Mouse (Mus musculus): Measurements from ENCODE around the gene Cdh15. TPM values are rescaled to one million over a fixed set of nuclear protein-coding genes. Genes with fewer than 3 reads are reported as not detected.

Gene Cdh15
- total RNA-seq, 1 experiment = 0.76 TPM

DNA sequence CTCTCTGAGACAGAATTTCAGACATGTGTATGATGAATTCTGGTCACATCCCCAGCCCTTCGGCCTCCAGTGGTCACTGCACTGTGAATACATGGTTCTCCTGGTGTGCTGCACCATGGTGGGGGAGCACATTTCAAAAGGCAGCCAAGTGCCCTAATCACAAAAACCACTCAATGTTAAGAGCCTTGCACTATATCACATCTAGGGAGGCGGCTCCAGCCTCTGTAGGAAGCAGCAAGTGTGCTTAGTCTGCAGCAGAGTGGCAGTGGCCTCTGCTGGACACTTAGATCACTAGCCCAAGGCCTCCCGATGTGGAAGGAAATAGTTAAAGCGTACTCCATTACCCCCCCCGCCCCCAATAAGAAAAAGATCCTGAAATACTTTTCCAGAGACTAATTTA is 51.3 kb downstream of the Cdh15 start:
- TF ChIP-seq ZC3H11A (IDR thresholded peaks at IDR 0.05; ENCODE audit: borderline replicate concordance, low read depth, low read length) (no peak), MAFK (IDR thresholded peaks at IDR 0.05; ENCODE audit: insufficient read depth, low read depth, low read length) (no peak), HCFC1 (IDR thresholded peaks at IDR 0.05; ENCODE audit: borderline replicate concordance, insufficient read depth, low read length) (no peak), CHD2 (IDR thresholded peaks at IDR 0.05; ENCODE audit: low read depth, low read length) (no peak), ZNF384 (IDR thresholded peaks at IDR 0.05; ENCODE audit: low read depth, low read length) (no peak)
- no peak overlapping the region for H3K9ac ChIP-seq (ENCODE audit: insufficient read depth, low read depth, low read length, poor library complexity, severe bottlenecking)
- no peaks in the 10 kb centered on the region for H3K4me1 ChIP-seq (ENCODE audit: control insufficient read depth in 2 of 2, insufficient read depth in 2 of 2, low read length in 2 of 2, poor library complexity in 1 of 2)
- in situ Hi-C loops (cut with MboI; ENCODE audit: low sequenced_read_pairs in 2 of 2, unreplicated experiment in 2 of 2) = no loop called here
- H3K27ac ChIP-seq (ENCODE audit: insufficient read depth, low read depth, low read length, poor library complexity, severe bottlenecking) = no peak overlapping the region
- peaks cover 52% of the 10 kb centered on the region for H3K36me3 ChIP-seq (ENCODE audit: control insufficient read depth, insufficient read depth, low read length, poor library complexity, severe bottlenecking)
- no peaks in the 10 kb centered on the region for H3K9me3 ChIP-seq (ENCODE audit: control insufficient read depth, insufficient read depth, low read depth, low read length)
- H3K4me3 ChIP-seq (ENCODE audit: insufficient read depth in 1 of 2, low read depth in 1 of 2, low read length in 2 of 2, poor library complexity in 1 of 2, severe bottlenecking in 1 of 2) = no peak overlapping the region
- DNase-seq (ENCODE audit: low read depth, low spot score) = no peak

DNA sequence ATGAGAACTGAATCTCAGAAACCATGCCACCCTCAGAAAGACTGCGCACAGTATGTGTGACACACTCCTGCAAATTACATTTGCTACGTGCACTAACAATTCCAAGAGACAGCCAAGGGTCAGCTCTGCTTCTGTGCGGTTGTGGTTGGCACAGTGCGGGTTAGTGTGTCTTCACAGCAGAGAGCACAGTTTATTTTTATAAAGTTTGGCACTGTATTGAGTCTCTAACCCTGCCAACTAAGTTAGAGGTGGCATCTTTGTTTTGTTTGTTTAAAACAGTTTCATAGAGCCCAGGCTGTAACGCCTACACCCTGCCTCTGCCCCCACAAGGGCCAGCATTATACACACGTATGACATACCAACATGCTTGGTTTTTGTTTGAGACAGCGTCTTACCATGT is 53.7 kb downstream of the Cdh15 start:
- Histone ChIP-seq H3K9ac (ENCODE audit: insufficient read depth, low read depth, low read length, poor library complexity, severe bottlenecking) (no peak overlapping the region), H3K9me3 (ENCODE audit: control insufficient read depth, insufficient read depth, low read depth, low read length) (no peaks in the 10 kb centered on the region), H3K36me3 (ENCODE audit: control insufficient read depth, insufficient read depth, low read length, poor library complexity, severe bottlenecking) (peaks cover 39% of the 10 kb centered on the region), H3K27ac (ENCODE audit: insufficient read depth, low read depth, low read length, poor library complexity, severe bottlenecking) (no peak overlapping the region), H3K4me3 (ENCODE audit: insufficient read depth in 1 of 2, low read depth in 1 of 2, low read length in 2 of 2, poor library complexity in 1 of 2, severe bottlenecking in 1 of 2) (no peak overlapping the region), H3K4me1 (ENCODE audit: control insufficient read depth in 2 of 2, insufficient read depth in 2 of 2, low read length in 2 of 2, poor library complexity in 1 of 2) (peaks cover 0 to 4% of the 10 kb centered on the region in 2 experiments; a peak in 1 of 4 replicates)
- no peak for DNase-seq (ENCODE audit: low read depth, low spot score)
- no peak for TF ChIP-seq ZC3H11A (IDR thresholded peaks at IDR 0.05; ENCODE audit: borderline replicate concordance, low read depth, low read length)
- TF ChIP-seq MAFK (IDR thresholded peaks at IDR 0.05; ENCODE audit: insufficient read depth, low read depth, low read length) = no peak
- TF ChIP-seq CHD2 (IDR thresholded peaks at IDR 0.05; ENCODE audit: low read depth, low read length) = no peak
- no peak for TF ChIP-seq HCFC1 (IDR thresholded peaks at IDR 0.05; ENCODE audit: borderline replicate concordance, insufficient read depth, low read length)
- TF ChIP-seq ZNF384 (IDR thresholded peaks at IDR 0.05; ENCODE audit: low read depth, low read length) = no peak
- in situ Hi-C loops (cut with MboI; ENCODE audit: low sequenced_read_pairs in 2 of 2, unreplicated experiment in 2 of 2) = no loop called here

- Histone ChIP-seq H3K4me3 (ENCODE audit: insufficient read depth in 1 of 2, low read depth in 1 of 2, low read length in 2 of 2, poor library complexity in 1 of 2, severe bottlenecking in 1 of 2) (no peak overlapping the region), H3K36me3 (ENCODE audit: control insufficient read depth, insufficient read depth, low read length, poor library complexity, severe bottlenecking) (peaks cover 38% of the 10 kb centered on the region), H3K27ac (ENCODE audit: insufficient read depth, low read depth, low read length, poor library complexity, severe bottlenecking) (no peak overlapping the region), H3K9me3 (ENCODE audit: control insufficient read depth, insufficient read depth, low read depth, low read length) (no peaks in the 10 kb centered on the region), H3K4me1 (ENCODE audit: control insufficient read depth in 2 of 2, insufficient read depth in 2 of 2, low read length in 2 of 2, poor library complexity in 1 of 2) (peaks cover 0 to 4% of the 10 kb centered on the region in 2 experiments; a peak in 1 of 4 replicates), H3K9ac (ENCODE audit: insufficient read depth, low read depth, low read length, poor library complexity, severe bottlenecking) (no peak overlapping the region)
- DNase-seq (ENCODE audit: low read depth, low spot score) = no peak
- in situ Hi-C loops (cut with MboI; ENCODE audit: low sequenced_read_pairs in 2 of 2, unreplicated experiment in 2 of 2) = no loop called here
- TF ChIP-seq HCFC1 (IDR thresholded peaks at IDR 0.05; ENCODE audit: borderline replicate concordance, insufficient read depth, low read length) (no peak), ZC3H11A (IDR thresholded peaks at IDR 0.05; ENCODE audit: borderline replicate concordance, low read depth, low read length) (no peak), MAFK (IDR thresholded peaks at IDR 0.05; ENCODE audit: insufficient read depth, low read depth, low read length) (no peak), ZNF384 (IDR thresholded peaks at IDR 0.05; ENCODE audit: low read depth, low read length) (no peak), CHD2 (IDR thresholded peaks at IDR 0.05; ENCODE audit: low read depth, low read length) (no peak)
Observed at GRCm38 (mm10) chr8:122901892-122902515, 54.2 kb downstream of the Cdh15 start.

- no peak overlapping the region for H3K4me3 ChIP-seq (ENCODE audit: insufficient read depth in 1 of 2, low read depth in 1 of 2, low read length in 2 of 2, poor library complexity in 1 of 2, severe bottlenecking in 1 of 2)
- DNase-seq (ENCODE audit: low read depth, low spot score) = no peak
- H3K9me3 ChIP-seq (ENCODE audit: control insufficient read depth, insufficient read depth, low read depth, low read length) = no peaks in the 10 kb centered on the region
- no peak overlapping the region for H3K27ac ChIP-seq (ENCODE audit: insufficient read depth, low read depth, low read length, poor library complexity, severe bottlenecking)
- H3K4me1 ChIP-seq (ENCODE audit: control insufficient read depth in 2 of 2, insufficient read depth in 2 of 2, low read length in 2 of 2, poor library complexity in 1 of 2) = peaks cover 0 to 4% of the 10 kb centered on the region in 2 experiments; a peak in 1 of 4 replicates
- TF ChIP-seq ZC3H11A (IDR thresholded peaks at IDR 0.05; ENCODE audit: borderline replicate concordance, low read depth, low read length) = no peak
- no peak for TF ChIP-seq MAFK (IDR thresholded peaks at IDR 0.05; ENCODE audit: insufficient read depth, low read depth, low read length)
- TF ChIP-seq CHD2 (IDR thresholded peaks at IDR 0.05; ENCODE audit: low read depth, low read length) = no peak
- TF ChIP-seq HCFC1 (IDR thresholded peaks at IDR 0.05; ENCODE audit: borderline replicate concordance, insufficient read depth, low read length) = no peak
- TF ChIP-seq ZNF384 (IDR thresholded peaks at IDR 0.05; ENCODE audit: low read depth, low read length) = no peak
- H3K9ac ChIP-seq (ENCODE audit: insufficient read depth, low read depth, low read length, poor library complexity, severe bottlenecking) = no peak overlapping the region
- peaks cover 38% of the 10 kb centered on the region for H3K36me3 ChIP-seq (ENCODE audit: control insufficient read depth, insufficient read depth, low read length, poor library complexity, severe bottlenecking)
- in situ Hi-C loops (cut with MboI; ENCODE audit: low sequenced_read_pairs in 2 of 2, unreplicated experiment in 2 of 2) = no loop called here
Observed at GRCm38 (mm10) chr8:122902581-122902980, 54.8 kb downstream of the Cdh15 start.
